Mouse (Mus musculus): ENCODE data around the gene Dguok. TPM values are rescaled to one million over a fixed set of nuclear protein-coding genes. Genes with fewer than 3 reads are reported as not detected.

Dguok gene
- 69.7 and 71.1 TPM in 2 replicates for polyA plus RNA-seq (2014; fragmentation: Nextera tagmentation; extraction: Ambion mirVana)

DNA sequence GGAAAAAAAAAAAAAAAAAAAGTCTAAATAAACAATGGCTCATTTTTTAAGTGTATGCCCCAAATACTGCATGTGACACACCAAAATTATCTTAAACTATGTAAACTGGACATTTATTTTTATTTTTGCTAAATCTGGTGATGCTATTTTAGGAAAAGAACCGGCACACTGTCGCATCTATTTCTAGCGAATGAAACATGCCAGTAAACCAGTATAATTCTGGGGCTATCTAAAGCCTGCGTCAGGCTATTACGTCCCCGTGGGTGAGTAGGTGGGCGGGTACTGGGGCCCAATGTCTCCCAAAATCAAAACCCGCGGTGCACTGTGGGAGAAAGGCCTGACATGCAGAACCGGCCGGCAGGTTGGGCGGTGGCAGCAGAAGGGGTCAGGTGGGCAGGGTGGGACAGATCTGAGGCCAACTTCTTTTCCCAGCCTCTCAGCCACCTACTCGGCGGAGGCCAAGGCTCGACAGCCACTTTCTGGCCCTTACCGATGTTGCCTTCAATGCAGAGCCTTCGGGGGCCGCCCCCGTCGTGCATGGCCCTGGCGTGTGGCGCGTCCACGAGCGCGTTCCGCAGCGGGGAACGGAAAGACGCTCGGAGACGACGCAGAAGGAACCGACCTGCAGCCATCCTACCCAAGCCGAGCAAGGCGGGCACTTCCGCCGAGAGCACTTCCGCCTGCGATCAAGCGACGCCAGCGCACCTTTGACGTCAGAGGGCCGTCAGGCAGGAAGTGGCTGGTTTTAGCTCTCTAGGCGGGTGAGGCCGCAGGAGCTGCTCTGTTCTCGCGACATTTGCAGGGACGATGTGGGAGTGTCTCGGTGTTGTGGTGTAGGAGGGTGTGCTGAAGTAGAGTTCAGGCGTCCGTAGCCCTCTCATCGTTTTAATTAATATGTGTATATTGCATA, at the start of gene Dguok:
Gene Dguok, minus strand, starts transcription at position 712 of the 910 bp plus-strand sequence.
- Histone ChIP-seq H3K4me2 (peak within 1 kb of the TSS; percentile 72), H3K4me3 (ENCODE audit: low read depth, low read length) (peak within 1 kb of the TSS; percentile 78), H3K4me1 (ENCODE audit: insufficient read depth) (no peaks in the 10 kb centered on the region; the same call in 1 of the 2 replicates), H3K9ac (peak within 1 kb of the TSS; percentile 75), H3K36me3 (ENCODE audit: insufficient read depth) (no peaks in the 10 kb centered on the region), H3K9me3 (ENCODE audit: low read depth, low read length) (no peaks in the 10 kb centered on the region), H3K27ac (ENCODE audit: low read depth) (peak within 1 kb of the TSS; percentile 95), H3K27me3 (ENCODE audit: insufficient read depth, low read length) (no peaks in the 10 kb centered on the region)
- peak; percentile 100 for DNase-seq
- TF ChIP-seq CTCF (IDR thresholded peaks at IDR 0.05; ENCODE audit: low read depth): no peak
- peak; percentile 99 for ATAC-seq (ENCODE audit: insufficient read depth)
- under 1% methylated on average over 54 of the region's 54 CpGs for WGBS

DNA sequence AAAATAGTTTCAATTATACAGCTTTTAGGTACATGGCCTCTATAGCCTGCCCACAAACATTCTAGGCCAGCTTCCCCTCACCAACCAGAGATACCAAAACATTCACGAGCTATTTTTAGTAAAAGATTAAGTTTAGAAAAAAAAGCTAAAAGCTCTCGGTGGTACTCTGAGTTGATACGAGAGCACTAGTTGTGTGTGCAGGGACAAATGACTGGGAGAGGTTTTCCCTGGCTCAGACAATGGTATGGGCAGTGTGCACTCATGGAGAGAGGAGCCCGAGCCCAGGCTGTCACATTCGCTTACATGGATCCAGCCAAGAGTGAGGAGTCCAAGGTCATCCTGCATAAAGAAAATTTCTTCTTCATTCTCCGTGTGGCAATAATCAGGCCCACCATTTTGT, 49.2 kb upstream of the Dguok start:
- Histone ChIP-seq H3K27me3 (ENCODE audit: insufficient read depth, low read length) (no peaks in the 10 kb centered on the region), H3K4me2 (no peak overlapping the region), H3K27ac (ENCODE audit: low read depth) (no peak overlapping the region), H3K9ac (no peak overlapping the region), H3K9me3 (ENCODE audit: low read depth, low read length) (no peaks in the 10 kb centered on the region), H3K36me3 (ENCODE audit: insufficient read depth) (peaks cover 23% of the 10 kb centered on the region; the same call in 1 of the 2 replicates), H3K4me3 (ENCODE audit: low read depth, low read length) (no peak overlapping the region), H3K4me1 (ENCODE audit: insufficient read depth) (no peaks in the 10 kb centered on the region)
- WGBS: 65% methylated on average over 6 of the region's 6 CpGs
- DNase-seq: no peak
- no peak for TF ChIP-seq CTCF (IDR thresholded peaks at IDR 0.05; ENCODE audit: low read depth)
- ATAC-seq (ENCODE audit: insufficient read depth): no peak

DNA sequence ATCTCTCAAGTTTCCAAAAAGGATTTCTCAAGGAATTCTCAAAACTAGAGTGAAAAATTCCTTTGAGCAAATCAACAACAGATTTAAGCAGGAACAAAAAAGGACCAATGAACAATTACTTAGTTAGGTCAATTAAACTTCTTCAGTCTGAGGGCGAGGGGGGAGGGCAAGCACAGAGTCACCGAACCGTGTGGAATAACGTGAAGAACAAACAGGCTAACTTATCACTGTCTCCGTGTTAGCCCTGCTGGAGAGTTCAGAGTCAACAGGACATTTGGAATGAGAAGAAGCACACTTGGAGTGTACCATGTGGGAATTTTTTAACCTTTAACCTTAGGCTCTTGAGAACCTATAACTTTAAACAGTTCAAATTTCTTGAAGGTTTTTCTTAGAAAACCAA, 41.6 kb upstream of the Dguok start:
- Histone ChIP-seq H3K4me2 (no peak overlapping the region), H3K9me3 (ENCODE audit: low read depth, low read length) (no peaks in the 10 kb centered on the region), H3K36me3 (ENCODE audit: insufficient read depth) (peaks cover 14% of the 10 kb centered on the region), H3K27me3 (ENCODE audit: insufficient read depth, low read length) (no peaks in the 10 kb centered on the region), H3K4me3 (ENCODE audit: low read depth, low read length) (no peak overlapping the region), H3K9ac (no peak overlapping the region), H3K27ac (ENCODE audit: low read depth) (no peak overlapping the region), H3K4me1 (ENCODE audit: insufficient read depth) (no peaks in the 10 kb centered on the region)
- DNase-seq (no peak), ATAC-seq (ENCODE audit: insufficient read depth) (no peak)
- no peak for TF ChIP-seq CTCF (IDR thresholded peaks at IDR 0.05; ENCODE audit: low read depth)
- WGBS: 48% methylated on average over 5 of the region's 5 CpGs

DNA sequence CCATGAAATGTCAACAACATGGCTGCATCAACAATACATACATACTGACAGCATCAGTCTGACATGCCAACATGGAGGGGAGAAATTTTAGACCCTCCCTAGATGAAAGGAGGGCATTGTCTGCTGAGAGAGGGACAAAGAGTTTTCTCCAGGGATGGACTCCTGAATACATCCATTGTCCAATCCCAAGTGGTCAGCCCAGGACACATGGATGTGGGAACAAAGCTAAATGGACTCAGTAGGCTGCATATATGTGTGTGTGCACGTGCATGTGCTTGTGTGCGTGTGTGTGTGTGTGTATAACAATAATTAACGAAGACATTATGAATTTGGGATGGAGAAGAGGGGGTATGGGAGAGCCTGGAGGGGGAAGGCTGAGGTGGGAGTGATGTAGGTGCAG, 39.0 kb upstream of the Dguok start:
- H3K9ac ChIP-seq: no peak overlapping the region
- H3K4me3 ChIP-seq (ENCODE audit: low read depth, low read length): no peak overlapping the region
- no peak for ATAC-seq (ENCODE audit: insufficient read depth)
- H3K4me2 ChIP-seq: no peak overlapping the region
- no peak overlapping the region for H3K27ac ChIP-seq (ENCODE audit: low read depth)
- H3K27me3 ChIP-seq (ENCODE audit: insufficient read depth, low read length): no peaks in the 10 kb centered on the region
- no peak for DNase-seq
- 88% methylated on average over 3 of the region's 3 CpGs for WGBS
- no peaks in the 10 kb centered on the region for H3K9me3 ChIP-seq (ENCODE audit: low read depth, low read length)
- peaks cover 5% of the 10 kb centered on the region; the same call in 1 of the 2 replicates for H3K4me1 ChIP-seq (ENCODE audit: insufficient read depth)
- TF ChIP-seq CTCF (IDR thresholded peaks at IDR 0.05; ENCODE audit: low read depth): no peak
- peaks cover 8% of the 10 kb centered on the region for H3K36me3 ChIP-seq (ENCODE audit: insufficient read depth)

DNA sequence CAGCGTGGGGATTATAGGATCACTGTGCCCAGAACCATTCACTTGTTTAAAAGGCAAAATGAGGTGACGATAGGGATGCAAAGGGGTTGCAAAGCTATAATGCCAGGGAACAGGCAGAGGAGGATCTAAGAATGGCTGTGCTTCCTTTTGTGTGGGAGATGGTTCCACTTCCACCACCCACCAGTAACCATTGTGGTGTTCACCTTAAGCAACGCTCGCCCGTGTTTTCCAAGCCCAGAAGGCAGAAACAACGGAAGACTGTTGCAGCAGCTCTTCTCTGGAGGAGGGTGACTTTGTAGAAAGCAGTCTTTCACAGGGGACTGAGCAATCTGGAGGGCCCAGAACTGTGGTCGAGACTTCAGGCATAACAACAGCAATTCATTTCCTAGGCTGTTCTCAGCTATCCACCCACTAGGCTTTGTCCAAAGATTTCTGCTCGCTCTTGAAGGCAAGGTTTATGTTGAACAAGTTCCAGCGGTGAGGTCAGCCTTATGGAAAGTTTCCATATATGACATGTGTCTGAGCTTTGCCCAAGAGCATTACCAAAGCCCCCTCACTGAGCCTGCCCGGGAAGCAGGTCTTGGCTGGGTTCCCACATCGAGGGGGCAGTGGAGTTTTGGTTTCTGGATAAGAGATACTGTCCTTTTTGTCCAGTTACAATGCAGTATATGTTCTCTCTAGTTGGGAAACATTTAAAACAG, 35.1 kb upstream of the Dguok start:
- Histone ChIP-seq H3K27me3 (ENCODE audit: insufficient read depth, low read length) (no peaks in the 10 kb centered on the region), H3K9ac (no peak overlapping the region), H3K4me2 (no peak overlapping the region), H3K27ac (ENCODE audit: low read depth) (peak overlapping the region; percentile 89), H3K9me3 (ENCODE audit: low read depth, low read length) (no peaks in the 10 kb centered on the region), H3K4me3 (ENCODE audit: low read depth, low read length) (no peak overlapping the region), H3K4me1 (ENCODE audit: insufficient read depth) (peaks cover 5% of the 10 kb centered on the region; the same call in 1 of the 2 replicates), H3K36me3 (ENCODE audit: insufficient read depth) (peaks cover 2% of the 10 kb centered on the region; the same call in 1 of the 2 replicates)
- ATAC-seq (ENCODE audit: insufficient read depth) (peak; percentile 79), DNase-seq (peak; percentile 91)
- WGBS: 61% methylated on average over 11 of the region's 11 CpGs
- no peak for TF ChIP-seq CTCF (IDR thresholded peaks at IDR 0.05; ENCODE audit: low read depth)

DNA sequence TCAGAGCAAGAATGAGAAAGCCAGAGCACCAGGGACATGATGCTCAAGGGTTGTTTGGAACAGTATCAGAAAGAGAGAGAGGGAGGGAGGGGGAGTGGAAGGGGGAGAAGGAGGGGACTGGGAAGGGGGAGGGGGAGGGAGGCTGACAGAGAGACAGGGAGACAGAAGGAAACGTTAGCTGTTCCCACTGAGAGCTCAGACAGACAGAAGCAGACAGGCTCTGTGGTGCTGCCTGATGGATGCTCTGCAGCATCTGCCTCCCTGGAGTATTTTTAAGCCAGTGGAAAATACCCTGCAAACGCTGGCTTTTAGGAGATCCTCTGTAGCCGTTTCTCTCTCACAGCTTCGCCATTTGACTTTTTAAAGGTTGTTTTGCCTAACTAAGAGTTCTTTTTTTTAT, 33.2 kb upstream of the Dguok start:
- H3K27ac ChIP-seq (ENCODE audit: low read depth): peak overlapping the region; percentile 76

DNA sequence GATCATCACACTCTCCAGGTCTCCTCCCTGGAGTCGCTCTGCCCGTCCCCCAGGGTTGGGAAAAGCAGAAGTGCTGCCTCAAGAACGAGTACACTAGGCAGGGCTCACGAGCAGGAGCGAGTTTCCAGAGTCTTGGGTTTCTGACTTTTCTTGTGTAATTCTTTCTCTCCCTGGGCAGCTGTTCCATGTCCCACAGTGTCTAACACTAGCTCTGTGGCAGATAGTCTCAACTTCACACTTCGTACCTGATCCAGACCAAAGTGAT, 30.0 kb upstream of the Dguok start:
- Histone ChIP-seq H3K4me2 (no peak overlapping the region), H3K9ac (no peak overlapping the region), H3K27me3 (ENCODE audit: insufficient read depth, low read length) (no peaks in the 10 kb centered on the region), H3K27ac (ENCODE audit: low read depth) (peak overlapping the region; percentile 78), H3K9me3 (ENCODE audit: low read depth, low read length) (no peaks in the 10 kb centered on the region), H3K4me3 (ENCODE audit: low read depth, low read length) (no peak overlapping the region), H3K4me1 (ENCODE audit: insufficient read depth) (peaks cover 3% of the 10 kb centered on the region; the same call in 1 of the 2 replicates), H3K36me3 (ENCODE audit: insufficient read depth) (no peaks in the 10 kb centered on the region)
- WGBS: 40% methylated on average over 6 of the region's 6 CpGs
- DNase-seq: no peak
- 0 out of 2 replicates have a peak, but pooled peaks have one; percentile 31 for ATAC-seq (ENCODE audit: insufficient read depth)
- TF ChIP-seq CTCF (IDR thresholded peaks at IDR 0.05; ENCODE audit: low read depth): no peak

More for the DNA sequence above, 33.2 kb upstream of the Dguok start:
- Histone ChIP-seq H3K9me3 (ENCODE audit: low read depth, low read length) (no peaks in the 10 kb centered on the region), H3K36me3 (ENCODE audit: insufficient read depth) (no peaks in the 10 kb centered on the region), H3K4me1 (ENCODE audit: insufficient read depth) (peaks cover 5% of the 10 kb centered on the region; the same call in 1 of the 2 replicates), H3K9ac (no peak overlapping the region), H3K4me2 (no peak overlapping the region), H3K4me3 (ENCODE audit: low read depth, low read length) (no peak overlapping the region), H3K27me3 (ENCODE audit: insufficient read depth, low read length) (no peaks in the 10 kb centered on the region)
- TF ChIP-seq CTCF (IDR thresholded peaks at IDR 0.05; ENCODE audit: low read depth): no peak
- 31% methylated on average over 4 of the region's 4 CpGs for WGBS
- DNase-seq: peak; percentile 56
- ATAC-seq (ENCODE audit: insufficient read depth): peak; percentile 57; the same call in 1 of the 2 replicates
